Mouse (Mus musculus) layer of hippocampus, adult 18-20 months (tissue): ENCODE measurements at regions not wholly inside any gene's neighbourhood (a gene's known extent, or its start where the extent isn't known, plus 50 kb on each side); places are given as distances from the start of the nearest gene placed in this dataset.
A peak's percentile ranks its signal among the peaks of the same experiment; 100 is the strongest.

Source experiments
- DNase-seq, 2 experiments: peaks; one replicate each; pipeline ENCODE4 v3.0.0; 2022; ENCODE audit warnings: low spot score in 2 of 2

DNA sequence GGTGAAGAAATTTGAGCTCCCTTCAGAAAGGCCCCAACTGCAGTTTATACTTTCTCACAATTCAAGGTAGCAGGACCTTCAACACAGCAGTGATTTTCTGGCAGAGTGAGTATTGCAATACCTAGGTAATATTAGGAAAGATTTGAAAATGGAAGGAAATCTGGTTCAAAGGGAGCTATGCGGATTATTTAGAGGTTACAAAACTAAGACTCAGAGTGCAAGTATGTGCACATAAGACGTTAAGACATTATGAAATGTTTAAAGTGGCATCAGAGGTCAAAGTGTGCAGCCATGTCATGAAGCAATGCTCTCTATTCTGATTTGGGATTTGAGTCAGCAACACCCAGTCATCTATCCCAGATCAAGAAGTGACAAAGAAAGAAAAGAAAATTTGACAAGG lies 164.6 kb downstream of the Ptn start:
- DNase-seq: no peak

DNA sequence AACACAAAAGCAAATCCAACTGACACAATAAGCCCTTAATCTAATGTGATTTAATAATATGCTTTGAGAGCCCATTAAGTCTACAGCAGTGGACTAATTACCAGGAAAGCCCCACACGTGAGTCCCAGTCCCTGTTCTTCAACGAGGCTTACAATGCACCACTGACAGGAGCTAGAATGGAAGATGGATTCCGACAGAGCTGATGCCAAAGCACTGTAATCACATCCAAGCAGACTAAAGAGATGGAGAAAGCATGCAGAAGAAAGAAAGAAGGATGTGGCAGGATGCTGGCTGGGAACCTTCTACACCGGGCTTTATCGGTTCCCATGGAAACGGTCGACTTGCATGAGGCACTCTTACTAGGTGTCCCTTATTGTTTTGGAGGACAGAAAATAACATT lies 165.1 kb downstream of the Ptn start:
- no peak for DNase-seq

GRCm38 (mm10) chr6:36637031-36637430 lies 173.0 kb downstream of the Ptn start:
- DNase-seq: no peak

GRCm38 (mm10) chr6:36627648-36628047 lies 182.4 kb downstream of the Ptn start:
- DNase-seq: peak in 1 of 2 experiments; percentile 26

DNA sequence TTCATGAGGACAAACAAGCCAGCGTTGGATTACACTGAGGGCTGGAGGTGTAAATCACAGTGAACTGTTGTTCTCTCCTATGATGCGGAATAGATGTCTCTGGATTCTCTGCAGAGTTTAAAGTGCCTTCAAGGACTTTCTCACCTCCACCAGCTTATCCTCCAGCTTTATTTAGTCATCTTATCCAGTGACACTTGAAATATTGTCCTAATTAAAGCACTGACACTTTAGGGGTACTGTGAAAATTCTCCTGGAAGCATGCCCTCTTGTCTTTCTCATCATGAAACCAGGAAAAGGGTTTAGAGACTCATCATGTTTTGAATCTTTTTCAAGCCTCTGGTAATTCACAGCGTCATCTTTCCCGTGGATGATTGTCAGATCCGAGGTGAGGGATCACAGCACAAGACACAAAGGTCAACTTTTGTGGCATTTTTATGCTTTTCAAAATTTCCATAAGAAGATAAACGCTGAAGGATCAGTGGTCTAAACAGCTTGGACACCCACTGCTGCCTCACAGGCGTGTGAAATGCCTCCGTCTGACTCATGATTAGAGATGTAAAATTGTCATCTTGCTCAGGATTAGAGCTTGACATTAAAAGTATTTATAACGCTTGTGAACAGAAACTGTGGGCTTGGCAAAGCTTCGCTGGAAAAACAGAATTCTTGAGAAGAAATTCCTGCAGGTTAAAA lies 201.6 kb downstream of the Ptn start:
- peak in 1 of 2 experiments; percentile 39 for DNase-seq

DNA sequence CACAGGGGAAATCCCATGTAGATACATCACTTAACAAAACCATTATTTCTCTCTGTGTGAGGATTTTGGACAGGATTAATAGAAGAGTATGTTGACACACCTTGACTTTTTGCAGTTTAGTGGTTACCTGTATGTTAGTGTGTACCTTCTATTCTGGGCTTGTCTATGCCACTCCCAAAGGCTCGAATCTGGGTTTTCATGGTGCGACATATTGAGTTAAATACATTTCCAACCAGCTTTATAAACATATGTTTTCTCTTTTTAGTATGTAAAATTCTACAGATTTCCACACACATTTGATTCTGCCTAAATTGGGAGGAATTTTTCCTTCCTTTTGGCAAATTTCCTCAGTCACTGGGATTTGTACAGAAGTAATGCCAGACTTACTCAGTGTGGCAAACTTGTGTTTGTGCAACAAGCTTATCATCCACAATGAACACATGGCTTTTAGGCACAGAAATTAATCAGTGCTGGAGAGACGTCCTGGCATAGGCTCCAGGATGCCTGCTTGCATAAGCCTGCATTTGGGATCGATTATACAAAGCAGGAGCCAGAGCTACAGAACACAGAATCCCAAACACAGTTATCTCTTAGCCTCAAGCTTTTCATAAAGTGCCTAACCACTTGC lies 204.3 kb downstream of the Ptn start:
- DNase-seq: peak; percentile 67 to 84

GRCm38 (mm10) chr6:36604802-36605201 lies 205.2 kb downstream of the Ptn start:
- DNase-seq: peak in 1 of 2 experiments; percentile 9

GRCm38 (mm10) chr6:36596574-36596973 lies 208.7 kb downstream of the Chrm2 start:
- no peak for DNase-seq

- DNase-seq: peak; percentile 15 to 40
These were observed 203.2 kb downstream of the Chrm2 start for GRCm38 (mm10) chr6:36590881-36591630.

- no peak for DNase-seq
These were observed 193.2 kb downstream of the Chrm2 start for GRCm38 (mm10) chr6:36581043-36581442.
